Mouse (Mus musculus): ENCODE results near the gene Tex35. TPM values are rescaled to one million over a fixed set of nuclear protein-coding genes. Genes with fewer than 3 reads are reported as not detected.

The Tex35 gene
- polyA plus RNA-seq (2016; fragmentation: Nextera tagmentation; extraction: Ambion mirVana) = not detected in 2 replicates

GRCm38 (mm10) chr1:157108580-157108979, at the start of gene Tex35:
Gene Tex35 (minus strand): TSS chr1:157108680.
- H3K9me3 ChIP-seq (replicated peaks) = no peaks in the 10 kb centered on the region
- H3K36me3 ChIP-seq = no peaks in the 10 kb centered on the region
- ATAC-seq (ENCODE audit: insufficient number of reproducible peaks, low FRiP score) = no peak
- no peak within 1 kb of the TSS for H3K27ac ChIP-seq (ENCODE audit: poor library complexity, severe bottlenecking)
- 74% methylated on average over 4 of the region's 4 CpGs for WGBS
- H3K4me2 ChIP-seq = no peak within 1 kb of the TSS
- no peak within 1 kb of the TSS for H3K9ac ChIP-seq
- H3K4me3 ChIP-seq = no peak within 1 kb of the TSS
- H3K27me3 ChIP-seq (replicated peaks) = no peaks in the 10 kb centered on the region
- peaks cover 13% of the 10 kb centered on the region; the same call in 1 of the 2 replicates for H3K4me1 ChIP-seq (replicated peaks)

GRCm38 (mm10) chr1:157153781-157154180, 45.3 kb upstream of the Tex35 start:
- no peak for ATAC-seq (ENCODE audit: insufficient number of reproducible peaks, low FRiP score)
- Histone ChIP-seq H3K27ac (ENCODE audit: poor library complexity, severe bottlenecking) (no peak overlapping the region), H3K9ac (no peak overlapping the region), H3K9me3 (replicated peaks) (no peaks in the 10 kb centered on the region), H3K4me1 (replicated peaks) (no peaks in the 10 kb centered on the region), H3K27me3 (replicated peaks) (no peaks in the 10 kb centered on the region), H3K36me3 (peaks cover 15% of the 10 kb centered on the region), H3K4me2 (no peak overlapping the region), H3K4me3 (no peak overlapping the region)

GRCm38 (mm10) chr1:157150107-157150506, 41.6 kb upstream of the Tex35 start:
- Histone ChIP-seq H3K9me3 (replicated peaks) (no peaks in the 10 kb centered on the region), H3K4me1 (replicated peaks) (0 out of 2 replicates have a peak, but pooled peaks cover 4% of the 10 kb centered on the region), H3K27me3 (replicated peaks) (no peaks in the 10 kb centered on the region), H3K4me3 (no peak overlapping the region), H3K27ac (ENCODE audit: poor library complexity, severe bottlenecking) (no peak overlapping the region), H3K9ac (no peak overlapping the region), H3K36me3 (peaks cover 20% of the 10 kb centered on the region; the same call in 1 of the 2 replicates), H3K4me2 (no peak overlapping the region)
- WGBS = 76% methylated on average over 1 of the region's 1 CpGs
- ATAC-seq (ENCODE audit: insufficient number of reproducible peaks, low FRiP score) = no peak

GRCm38 (mm10) chr1:157144621-157145020, 36.1 kb upstream of the Tex35 start:
- no peaks in the 10 kb centered on the region for H3K9me3 ChIP-seq (replicated peaks)
- H3K27ac ChIP-seq (ENCODE audit: poor library complexity, severe bottlenecking) = no peak overlapping the region
- peaks cover 20% of the 10 kb centered on the region for H3K4me1 ChIP-seq (replicated peaks)
- ATAC-seq (ENCODE audit: insufficient number of reproducible peaks, low FRiP score) = no peak
- H3K9ac ChIP-seq = no peak overlapping the region
- H3K4me2 ChIP-seq = no peak overlapping the region
- H3K27me3 ChIP-seq (replicated peaks) = no peaks in the 10 kb centered on the region
- H3K36me3 ChIP-seq = peaks cover 23% of the 10 kb centered on the region; the same call in 1 of the 2 replicates
- no peak overlapping the region for H3K4me3 ChIP-seq
- 91% methylated on average over 3 of the region's 3 CpGs for WGBS

- H3K27me3 ChIP-seq (replicated peaks) = no peaks in the 10 kb centered on the region
- H3K9me3 ChIP-seq (replicated peaks) = no peaks in the 10 kb centered on the region
- H3K4me3 ChIP-seq = no peak overlapping the region
- peak overlapping the region; percentile 83 for H3K27ac ChIP-seq (ENCODE audit: poor library complexity, severe bottlenecking)
- H3K4me2 ChIP-seq = no peak overlapping the region
- peaks cover 25% of the 10 kb centered on the region; the same call in 1 of the 2 replicates for H3K36me3 ChIP-seq
- WGBS = 22% methylated on average over 7 of the region's 7 CpGs
- peaks cover 24% of the 10 kb centered on the region for H3K4me1 ChIP-seq (replicated peaks)
- no peak overlapping the region for H3K9ac ChIP-seq
- no peak for ATAC-seq (ENCODE audit: insufficient number of reproducible peaks, low FRiP score)
Measured at GRCm38 (mm10) chr1:157143326-157143932, 34.9 kb upstream of the Tex35 start.

- H3K4me1 ChIP-seq (replicated peaks) = peaks cover 36% of the 10 kb centered on the region
- WGBS = 83% methylated on average over 3 of the region's 3 CpGs
- H3K9me3 ChIP-seq (replicated peaks) = no peaks in the 10 kb centered on the region
- H3K36me3 ChIP-seq = peaks cover 10% of the 10 kb centered on the region; the same call in 1 of the 2 replicates
- H3K4me3 ChIP-seq = no peak overlapping the region
- no peaks in the 10 kb centered on the region for H3K27me3 ChIP-seq (replicated peaks)
- H3K4me2 ChIP-seq = no peak overlapping the region
- H3K27ac ChIP-seq (ENCODE audit: poor library complexity, severe bottlenecking) = no peak overlapping the region
- no peak for ATAC-seq (ENCODE audit: insufficient number of reproducible peaks, low FRiP score)
- H3K9ac ChIP-seq = no peak overlapping the region
Measured at GRCm38 (mm10) chr1:157141014-157141413, 32.5 kb upstream of the Tex35 start.

- H3K27ac ChIP-seq (ENCODE audit: poor library complexity, severe bottlenecking) = no peak overlapping the region
- H3K4me2 ChIP-seq = no peak overlapping the region
- no peak overlapping the region for H3K4me3 ChIP-seq
- no peaks in the 10 kb centered on the region for H3K27me3 ChIP-seq (replicated peaks)
- peaks cover 12% of the 10 kb centered on the region for H3K36me3 ChIP-seq
- no peak overlapping the region for H3K9ac ChIP-seq
- peaks cover 25% of the 10 kb centered on the region for H3K4me1 ChIP-seq (replicated peaks)
- H3K9me3 ChIP-seq (replicated peaks) = no peaks in the 10 kb centered on the region
- no peak for ATAC-seq (ENCODE audit: insufficient number of reproducible peaks, low FRiP score)
- WGBS = 61% methylated on average over 1 of the region's 1 CpGs
Measured at GRCm38 (mm10) chr1:157137854-157138241, 29.4 kb upstream of the Tex35 start.

- H3K27me3 ChIP-seq (replicated peaks) = no peaks in the 10 kb centered on the region
- H3K4me1 ChIP-seq (replicated peaks) = peaks cover 25% of the 10 kb centered on the region
- H3K4me3 ChIP-seq = no peak overlapping the region
- peaks cover 12% of the 10 kb centered on the region for H3K36me3 ChIP-seq
- no peaks in the 10 kb centered on the region for H3K9me3 ChIP-seq (replicated peaks)
- H3K4me2 ChIP-seq = no peak overlapping the region
- no peak overlapping the region for H3K27ac ChIP-seq (ENCODE audit: poor library complexity, severe bottlenecking)
- WGBS = 79% methylated on average over 9 of the region's 9 CpGs
- no peak overlapping the region for H3K9ac ChIP-seq
- ATAC-seq (ENCODE audit: insufficient number of reproducible peaks, low FRiP score) = no peak
Measured at GRCm38 (mm10) chr1:157137132-157137853, 28.8 kb upstream of the Tex35 start.

- Histone ChIP-seq H3K27ac (ENCODE audit: poor library complexity, severe bottlenecking) (no peak overlapping the region), H3K9me3 (replicated peaks) (no peaks in the 10 kb centered on the region), H3K27me3 (replicated peaks) (no peaks in the 10 kb centered on the region), H3K4me2 (no peak overlapping the region), H3K4me1 (replicated peaks) (peaks cover 8% of the 10 kb centered on the region), H3K9ac (no peak overlapping the region), H3K36me3 (no peaks in the 10 kb centered on the region), H3K4me3 (no peak overlapping the region)
- no peak; the same call in 1 of the 2 replicates for ATAC-seq (ENCODE audit: insufficient number of reproducible peaks, low FRiP score)
- 81% methylated on average over 2 of the region's 2 CpGs for WGBS
Measured at GRCm38 (mm10) chr1:157128219-157128618, 19.7 kb upstream of the Tex35 start.

GRCm38 (mm10) chr1:157123836-157124235, 15.4 kb upstream of the Tex35 start:
- ATAC-seq (ENCODE audit: insufficient number of reproducible peaks, low FRiP score) = no peak
- Histone ChIP-seq H3K9ac (no peak overlapping the region), H3K27me3 (replicated peaks) (no peaks in the 10 kb centered on the region), H3K36me3 (no peaks in the 10 kb centered on the region), H3K4me1 (replicated peaks) (peaks cover 8% of the 10 kb centered on the region), H3K4me2 (no peak overlapping the region), H3K4me3 (no peak overlapping the region), H3K27ac (ENCODE audit: poor library complexity, severe bottlenecking) (no peak overlapping the region), H3K9me3 (replicated peaks) (no peaks in the 10 kb centered on the region)
- WGBS = 53% methylated on average over 3 of the region's 3 CpGs

- H3K9me3 ChIP-seq (replicated peaks) = peaks cover 4% of the 10 kb centered on the region; the same call in 1 of the 2 replicates
- no peak overlapping the region for H3K4me3 ChIP-seq
- 0 out of 2 replicates have a peak, but pooled peaks cover 4% of the 10 kb centered on the region for H3K4me1 ChIP-seq (replicated peaks)
- peak; percentile 22; the same call in 1 of the 2 replicates for ATAC-seq (ENCODE audit: insufficient number of reproducible peaks, low FRiP score)
- no peaks in the 10 kb centered on the region for H3K27me3 ChIP-seq (replicated peaks)
- 84% methylated on average over 6 of the region's 6 CpGs for WGBS
- H3K9ac ChIP-seq = no peak overlapping the region
- no peak overlapping the region for H3K27ac ChIP-seq (ENCODE audit: poor library complexity, severe bottlenecking)
- no peaks in the 10 kb centered on the region for H3K36me3 ChIP-seq
- H3K4me2 ChIP-seq = no peak overlapping the region
Measured at GRCm38 (mm10) chr1:157119168-157119567, 10.7 kb upstream of the Tex35 start.

Data from heart, embryonic 12.5 days (tissue).